Mouse (Mus musculus) midbrain, embryonic 12.5 days (tissue): Measurements from ENCODE around the gene Camta1. TPM values are rescaled to one million over a fixed set of nuclear protein-coding genes. Genes with fewer than 3 reads are reported as not detected.

Experiments used
- ATAC-seq: fragments of 200-750 bp; cut with Nextera tagmentation; 2 replicates; pipeline ENCODE4 v1.8.0; 2017; ENCODE audit warnings: low read depth, moderate TSS enrichment, moderate library complexity; ENCODE audit not compliant: low FRiP score
- H3K27ac ChIP-seq: fragments of 300-500 bp; sonication (generic); replicated peaks from 2 replicates; pipeline ENCODE4 v1.5.1; 2016; ENCODE audit warnings: mild to moderate bottlenecking
- H3K27me3 ChIP-seq: fragments of 300-500 bp; sonication (generic); 2 replicates; pipeline ENCODE4 v1.6.1; 2016; ENCODE audit warnings: mild to moderate bottlenecking
- H3K36me3 ChIP-seq: fragments of 300-500 bp; sonication (generic); 2 replicates; pipeline ENCODE4 v1.6.1; 2016
- H3K4me1 ChIP-seq: fragments of 300-500 bp; sonication (generic); 2 replicates; pipeline ENCODE4 v1.6.1; 2016
- H3K4me2 ChIP-seq: fragments of 300-500 bp; sonication (generic); replicated peaks from 2 replicates; pipeline ENCODE4 v1.6.1; 2016; ENCODE audit warnings: mild to moderate bottlenecking, moderate library complexity
- H3K4me3 ChIP-seq: fragments of 300-500 bp; sonication (generic); 2 replicates; pipeline ENCODE4 v1.5.1; 2016; ENCODE audit warnings: mild to moderate bottlenecking
- H3K9ac ChIP-seq: fragments of 300-500 bp; sonication (generic); replicated peaks from 2 replicates; pipeline ENCODE4 v1.6.1; 2016; ENCODE audit warnings: mild to moderate bottlenecking, moderate library complexity
- H3K9me3 ChIP-seq: fragments of 300-500 bp; sonication (generic); 2 replicates; pipeline ENCODE4 v1.6.1; 2016; ENCODE audit warnings: mild to moderate bottlenecking
- WGBS: fragments of 180-500 bp; shearing (Covaris S2); methylation state at CpG from one replicate; pipeline ENCODE4 v1.1.7; 2016; 5-methylcytosine and 5-hydroxymethylcytosine counted together
- polyA plus RNA-seq: library from polyadenylated mRNA; unstranded; fragments of >200 nt; fragmentation: Nextera tagmentation; extraction: Ambion mirVana; gene quantifications from 2 replicates; pipeline ENCODE4 v1.2.1, GENCODE M21; 2016

Gene Camta1
- polyA plus RNA-seq, 1 experiment from 2014 or later: 135 TPM

DNA sequence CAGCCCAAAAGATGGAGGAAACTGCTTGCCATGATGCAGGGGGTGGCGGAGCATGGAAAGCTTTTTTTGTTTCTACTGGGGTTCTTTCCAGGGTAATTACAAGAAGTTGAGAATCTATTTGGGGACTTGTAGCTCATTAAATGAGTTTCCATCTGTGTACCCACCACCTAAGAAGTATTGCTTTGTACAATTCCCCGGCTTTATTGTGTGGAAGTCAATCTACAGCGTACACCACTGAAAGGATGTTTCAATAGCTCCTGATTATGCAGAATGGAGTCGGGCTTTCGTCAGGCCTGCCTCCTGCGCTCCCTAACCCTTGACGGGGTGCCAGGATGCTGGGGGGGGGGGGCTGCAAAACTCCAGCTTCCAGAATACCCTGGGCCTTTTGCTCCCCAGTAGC, 167.1 kb downstream of the Camta1 start:
- 57% methylated on average over 7 of the region's 7 CpGs for WGBS
- H3K36me3 ChIP-seq: no peaks in the 10 kb centered on the region
- no peak overlapping the region for H3K9ac ChIP-seq
- H3K9me3 ChIP-seq: no peaks in the 10 kb centered on the region
- no peak overlapping the region for H3K4me3 ChIP-seq
- H3K27ac ChIP-seq: no peak overlapping the region
- peaks cover 25% of the 10 kb centered on the region for H3K4me1 ChIP-seq
- ATAC-seq: no peak
- H3K27me3 ChIP-seq: no peaks in the 10 kb centered on the region
- H3K4me2 ChIP-seq: no peak overlapping the region

DNA sequence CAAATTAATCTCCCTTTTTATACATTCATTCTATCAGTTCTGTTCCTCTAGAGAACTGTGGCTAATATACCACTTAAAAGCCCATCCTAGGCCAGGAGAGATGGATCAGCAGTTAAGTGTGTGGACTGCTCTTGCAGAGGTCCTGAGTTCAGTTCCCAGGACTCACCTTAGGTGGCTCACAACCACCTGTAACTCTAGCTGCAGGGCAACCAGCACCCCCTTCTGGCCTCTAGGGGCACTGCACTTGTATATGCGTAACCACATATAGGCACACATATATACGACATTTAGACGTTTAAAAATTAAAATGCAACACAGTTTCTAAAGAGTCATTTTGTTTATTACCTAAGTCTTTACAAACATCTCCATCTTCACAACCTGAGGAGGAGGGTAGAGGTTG, 167.6 kb downstream of the Camta1 start:
- no peaks in the 10 kb centered on the region for H3K36me3 ChIP-seq
- no peak overlapping the region for H3K4me2 ChIP-seq
- ATAC-seq: no peak
- H3K9me3 ChIP-seq: no peaks in the 10 kb centered on the region
- 91% methylated on average over 3 of the region's 3 CpGs for WGBS
- H3K9ac ChIP-seq: no peak overlapping the region
- no peak overlapping the region for H3K4me3 ChIP-seq
- H3K4me1 ChIP-seq: peaks cover 25% of the 10 kb centered on the region
- H3K27me3 ChIP-seq: no peaks in the 10 kb centered on the region
- no peak overlapping the region for H3K27ac ChIP-seq

DNA sequence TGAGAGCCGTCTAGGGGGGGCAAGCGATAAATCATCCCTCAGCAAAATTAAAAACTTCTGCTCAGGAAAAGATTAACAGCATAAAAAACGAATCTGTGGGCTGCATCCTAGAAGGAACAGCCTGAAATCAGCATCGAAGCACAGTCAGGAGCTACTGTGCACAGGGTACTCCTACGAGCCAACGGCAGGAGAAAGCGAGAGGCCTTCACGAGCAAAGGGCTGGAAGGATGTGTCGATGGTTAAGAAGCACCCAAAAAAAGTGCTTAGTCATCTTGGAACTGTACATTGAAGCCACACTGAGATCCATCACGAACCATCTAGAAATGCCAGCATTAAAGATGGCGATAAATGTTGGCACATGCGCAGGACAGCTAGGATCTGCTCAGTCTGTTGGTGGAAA, 171.6 kb downstream of the Camta1 start:
- no peaks in the 10 kb centered on the region for H3K36me3 ChIP-seq
- no peaks in the 10 kb centered on the region for H3K9me3 ChIP-seq
- no peak for ATAC-seq

DNA sequence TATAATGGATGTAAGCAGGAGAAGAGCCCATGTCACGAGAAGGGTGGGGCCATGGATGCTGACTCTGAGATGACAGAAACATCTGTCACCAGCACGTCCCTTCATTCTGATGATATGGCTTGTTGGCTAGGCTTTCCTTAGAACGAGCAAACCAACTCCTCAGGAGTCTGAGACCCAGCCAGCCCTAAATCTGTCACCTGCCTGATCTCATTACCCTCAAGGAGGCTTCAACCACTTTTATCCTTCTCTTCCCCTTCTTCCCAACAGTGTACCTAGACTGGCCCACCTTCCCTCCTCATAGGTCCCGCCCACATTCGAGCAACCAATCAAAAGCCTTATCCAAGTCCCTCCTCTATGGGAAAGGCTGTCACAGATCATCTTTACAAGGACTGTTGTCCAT, 173.5 kb downstream of the Camta1 start:
- no peaks in the 10 kb centered on the region for H3K36me3 ChIP-seq
- WGBS: 86% methylated on average over 5 of the region's 5 CpGs
- no peak overlapping the region for H3K27ac ChIP-seq
- H3K4me3 ChIP-seq: no peak overlapping the region
- H3K9me3 ChIP-seq: no peaks in the 10 kb centered on the region
- no peaks in the 10 kb centered on the region; the same call in 1 of the 2 replicates for H3K4me1 ChIP-seq
- ATAC-seq: no peak
- no peaks in the 10 kb centered on the region for H3K27me3 ChIP-seq
- H3K4me2 ChIP-seq: no peak overlapping the region
- H3K9ac ChIP-seq: no peak overlapping the region

More for the DNA sequence above, 171.6 kb downstream of the Camta1 start:
- Histone ChIP-seq H3K9ac (no peak overlapping the region), H3K4me2 (no peak overlapping the region), H3K27ac (no peak overlapping the region), H3K27me3 (no peaks in the 10 kb centered on the region), H3K4me3 (no peak overlapping the region), H3K4me1 (peaks cover 5% of the 10 kb centered on the region; the same call in 1 of the 2 replicates)
- 92% methylated on average over 12 of the region's 12 CpGs for WGBS

DNA sequence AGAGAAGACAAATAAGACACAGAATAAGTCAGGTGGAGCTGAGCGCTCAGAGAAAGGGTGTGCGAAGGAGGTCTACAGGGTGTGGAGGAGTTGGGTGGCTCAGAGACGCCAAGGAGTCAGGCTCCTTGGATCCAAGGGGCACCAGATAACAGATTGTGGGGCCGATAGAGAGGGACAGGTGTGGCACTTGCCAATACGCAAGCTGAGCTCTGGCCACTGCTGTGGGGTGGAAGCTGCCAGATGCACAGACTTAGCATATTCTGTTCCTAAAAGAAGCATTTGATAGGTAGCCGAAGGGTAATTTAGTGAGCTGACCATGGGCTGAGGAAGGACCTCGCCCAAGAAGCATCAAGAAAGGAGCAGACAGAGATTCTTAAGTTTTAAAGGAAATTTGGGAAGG, 177.1 kb downstream of the Camta1 start:
- Histone ChIP-seq H3K4me2 (no peak overlapping the region), H3K4me3 (no peak overlapping the region), H3K27ac (no peak overlapping the region), H3K9ac (no peak overlapping the region), H3K9me3 (no peaks in the 10 kb centered on the region), H3K4me1 (no peaks in the 10 kb centered on the region; the same call in 1 of the 2 replicates), H3K27me3 (no peaks in the 10 kb centered on the region), H3K36me3 (no peaks in the 10 kb centered on the region)
- no peak for ATAC-seq
- 89% methylated on average over 7 of the region's 7 CpGs for WGBS

- H3K9ac ChIP-seq: no peak overlapping the region
- H3K27ac ChIP-seq: no peak overlapping the region
- H3K4me1 ChIP-seq: no peaks in the 10 kb centered on the region; the same call in 1 of the 2 replicates
- ATAC-seq: no peak
- peaks cover 4% of the 10 kb centered on the region; the same call in 1 of the 2 replicates for H3K9me3 ChIP-seq
- no peak overlapping the region for H3K4me3 ChIP-seq
- H3K4me2 ChIP-seq: no peak overlapping the region
- H3K36me3 ChIP-seq: no peaks in the 10 kb centered on the region
- WGBS: 83% methylated on average over 12 of the region's 12 CpGs
- H3K27me3 ChIP-seq: no peaks in the 10 kb centered on the region
These were observed 178.7 kb downstream of the Camta1 start for GRCm38 (mm10) chr4:151682831-151683488.

GRCm38 (mm10) chr4:151672452-151672851, 189.2 kb downstream of the Camta1 start:
- Histone ChIP-seq H3K27ac (no peak overlapping the region), H3K9ac (no peak overlapping the region)

GRCm38 (mm10) chr4:151666411-151666901, 195.2 kb downstream of the Camta1 start:
- Histone ChIP-seq H3K9me3 (no peaks in the 10 kb centered on the region), H3K4me1 (peaks cover 9% of the 10 kb centered on the region), H3K27ac (no peak overlapping the region), H3K36me3 (no peaks in the 10 kb centered on the region), H3K4me2 (no peak overlapping the region), H3K9ac (no peak overlapping the region), H3K27me3 (no peaks in the 10 kb centered on the region), H3K4me3 (no peak overlapping the region)
- 78% methylated on average over 12 of the region's 12 CpGs for WGBS
- ATAC-seq: no peak

More at GRCm38 (mm10) chr4:151672452-151672851, 189.2 kb downstream of the Camta1 start:
- Histone ChIP-seq H3K27me3 (no peaks in the 10 kb centered on the region), H3K4me3 (no peak overlapping the region), H3K4me1 (peaks cover 17% of the 10 kb centered on the region), H3K36me3 (no peaks in the 10 kb centered on the region), H3K9me3 (no peaks in the 10 kb centered on the region), H3K4me2 (no peak overlapping the region)
- 79% methylated on average over 13 of the region's 13 CpGs for WGBS
- no peak for ATAC-seq

DNA sequence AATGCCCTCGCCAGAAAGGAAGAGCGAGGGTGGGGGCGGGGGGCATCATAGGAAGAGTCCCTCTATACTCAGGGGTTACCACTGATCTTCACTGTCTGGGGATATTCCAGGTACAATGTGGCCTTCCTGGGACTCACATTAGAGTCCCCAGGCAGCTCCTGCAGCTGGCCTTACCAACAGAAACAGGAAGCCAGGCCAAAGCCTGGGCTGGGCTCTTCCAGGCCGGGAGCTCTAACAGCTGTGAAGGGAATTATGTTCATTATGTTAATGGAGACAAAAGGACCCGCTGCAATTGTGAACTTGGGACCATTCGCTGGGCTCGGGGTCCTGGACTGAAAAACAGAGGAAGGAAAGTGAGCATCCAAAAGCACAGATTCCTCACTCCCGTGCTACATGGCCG, 200.2 kb downstream of the Camta1 start:
- H3K4me3 ChIP-seq: no peak overlapping the region
- no peaks in the 10 kb centered on the region for H3K27me3 ChIP-seq
- H3K4me2 ChIP-seq: no peak overlapping the region
- H3K36me3 ChIP-seq: no peaks in the 10 kb centered on the region
- H3K9me3 ChIP-seq: no peaks in the 10 kb centered on the region
- 60% methylated on average over 9 of the region's 9 CpGs for WGBS
- no peak for ATAC-seq
- H3K4me1 ChIP-seq: peaks cover 15% of the 10 kb centered on the region
- no peak overlapping the region for H3K9ac ChIP-seq
- 0 out of 2 replicates have a peak overlapping the region, but pooled peaks have one; percentile 3 for H3K27ac ChIP-seq

DNA sequence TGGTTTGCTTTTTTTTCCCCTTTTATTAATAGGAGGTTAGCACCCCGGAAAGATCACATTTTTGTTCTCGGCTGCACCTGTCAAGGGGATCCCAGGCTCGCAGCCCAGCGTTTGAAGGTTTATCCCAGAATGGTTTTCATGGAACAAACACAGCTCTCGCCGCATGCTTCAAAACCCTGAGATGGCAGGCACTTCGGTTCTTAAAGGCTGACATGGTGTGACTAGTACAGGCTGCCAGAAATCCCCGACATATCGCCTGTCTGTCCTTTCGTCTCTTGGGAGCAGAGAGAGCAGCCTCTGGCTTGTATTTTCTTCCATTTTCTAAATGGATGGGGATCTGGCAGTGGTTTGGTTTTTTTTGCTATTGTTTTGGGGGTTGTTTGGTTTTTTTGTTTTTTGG, 205.2 kb downstream of the Camta1 start:
- no peak overlapping the region for H3K4me3 ChIP-seq
- 72% methylated on average over 10 of the region's 10 CpGs for WGBS
- H3K4me2 ChIP-seq: no peak overlapping the region
- peaks cover 24% of the 10 kb centered on the region for H3K4me1 ChIP-seq
- no peak for ATAC-seq
- no peak overlapping the region for H3K9ac ChIP-seq
- H3K27ac ChIP-seq: peak overlapping the region; percentile 44; the same call in 1 of the 2 replicates
- no peaks in the 10 kb centered on the region for H3K36me3 ChIP-seq
- no peaks in the 10 kb centered on the region for H3K9me3 ChIP-seq
- no peaks in the 10 kb centered on the region for H3K27me3 ChIP-seq

GRCm38 (mm10) chr4:151655637-151656385, 205.9 kb downstream of the Camta1 start:
- peak overlapping the region; percentile 44 for H3K27ac ChIP-seq
- no peak for ATAC-seq
- WGBS: 54% methylated on average over 16 of the region's 16 CpGs

GRCm38 (mm10) chr4:151655227-151655626, 206.4 kb downstream of the Camta1 start:
- Histone ChIP-seq H3K4me3 (no peak overlapping the region), H3K27me3 (no peaks in the 10 kb centered on the region), H3K27ac (peak overlapping the region; percentile 44; the same call in 1 of the 2 replicates), H3K4me2 (no peak overlapping the region), H3K36me3 (no peaks in the 10 kb centered on the region), H3K9me3 (no peaks in the 10 kb centered on the region), H3K9ac (0 out of 2 replicates have a peak overlapping the region, but pooled peaks have one; percentile 12), H3K4me1 (peaks cover 21% of the 10 kb centered on the region)
- 73% methylated on average over 4 of the region's 4 CpGs for WGBS
- ATAC-seq: no peak

More at GRCm38 (mm10) chr4:151655637-151656385, 205.9 kb downstream of the Camta1 start:
- no peaks in the 10 kb centered on the region for H3K9me3 ChIP-seq
- peaks cover 21% of the 10 kb centered on the region for H3K4me1 ChIP-seq
- no peaks in the 10 kb centered on the region for H3K36me3 ChIP-seq
- no peak overlapping the region for H3K4me2 ChIP-seq
- H3K27me3 ChIP-seq: no peaks in the 10 kb centered on the region
- 0 out of 2 replicates have a peak overlapping the region, but pooled peaks have one; percentile 12 for H3K9ac ChIP-seq
- no peak overlapping the region for H3K4me3 ChIP-seq
